In genomic region chr16:94362174-94362873, GRCm38 (mm10) we compare ENCODE assay signal across 9 mouse cellular contexts. TPM values are rescaled to one million over a fixed set of nuclear protein-coding genes. Genes with fewer than 3 reads are reported as not detected.
DNase-seq lines count a peak whose midpoint lies in the region; ATAC-seq lines count a peak whose summit lies in the region.
"Had no signal": no experiment of that assay in that cellular context is flagged by ENCODE, and none has a peak within 500 bp of the region (broad histone marks: within the 10 kb centered on the region; RNA-seq: fewer than 3 reads in every experiment).

No protein-coding gene starts in this region.

- H3K4me2 ChIP-seq in forebrain, embryonic 16.5 days (ENCODE audit: low read length), result no peak overlapping the region
- H3K4me2 ChIP-seq: limb, embryonic 15.5 days had no signal

- peaks cover 3% of the 10 kb centered on the region; the same call in 1 of the 2 replicates for H3K4me1 ChIP-seq in forebrain, embryonic 16.5 days (replicated peaks; ENCODE audit: control insufficient read depth, insufficient read depth, low read length)
- peaks cover 16% of the 10 kb centered on the region for H3K4me1 ChIP-seq in hindbrain, embryonic 10.5 days (replicated peaks)

- H3K4me3 ChIP-seq in forebrain, embryonic 16.5 days (replicated peaks; ENCODE audit: low read length), result no peak overlapping the region
- no peak overlapping the region for H3K4me3 ChIP-seq in hindbrain, embryonic 10.5 days
- H3K4me3 ChIP-seq: limb, embryonic 15.5 days had no signal

- no peak overlapping the region for H3K9ac ChIP-seq in forebrain, embryonic 16.5 days (replicated peaks; ENCODE audit: low read depth, low read length)
- H3K9ac ChIP-seq: limb, embryonic 15.5 days had no signal

- H3K36me3 ChIP-seq in forebrain, embryonic 16.5 days (ENCODE audit: control insufficient read depth, insufficient read depth), result peaks cover 5% of the 10 kb centered on the region
- peaks cover 15% of the 10 kb centered on the region; the same call in 1 of the 2 replicates for H3K36me3 ChIP-seq in hindbrain, embryonic 10.5 days

- peak; percentile 80; the same call in 1 of the 2 replicates for ATAC-seq in forebrain, embryonic 16.5 days

- no peaks in the 10 kb centered on the region for H3K9me3 ChIP-seq in forebrain, embryonic 16.5 days (ENCODE audit: control insufficient read depth, low read length)
- no peaks in the 10 kb centered on the region for H3K9me3 ChIP-seq in hindbrain, embryonic 10.5 days
- H3K9me3 ChIP-seq: limb, embryonic 15.5 days had no signal

- DNase-seq in kidney, postnatal 36 days, result peak; percentile 15 to 21
- no peak for DNase-seq in kidney, adult 18-20 months
- peak; percentile 87 for DNase-seq in adrenal gland, postnatal 25 days
- DNase-seq in hindbrain, embryonic 10.5 days (ENCODE audit: low spot score), result peak; percentile 48
- DNase-seq in left cerebral cortex, postnatal 4 days, result peak; percentile 60
- DNase-seq in right cerebral cortex, adult 18-20 months, result peak; percentile 92
- no peak for DNase-seq in thymus, postnatal 4 days

- H3K27ac ChIP-seq in forebrain, embryonic 16.5 days (ENCODE audit: low read length), result no peak overlapping the region
- no peak overlapping the region for H3K27ac ChIP-seq in hindbrain, embryonic 10.5 days
- H3K27ac ChIP-seq: limb, embryonic 15.5 days had no signal

- intact Hi-C loops in left cerebral cortex, postnatal 4 days (cut with DNase I), result no loop called here

- WGBS in forebrain, embryonic 16.5 days, result 52% methylated on average over 10 of the region's 10 CpGs
- WGBS in hindbrain, embryonic 10.5 days, result 53% methylated on average over 10 of the region's 10 CpGs

- H3K27me3 ChIP-seq in forebrain, embryonic 16.5 days (replicated peaks; ENCODE audit: control insufficient read depth, insufficient read depth, low read length), result no peaks in the 10 kb centered on the region
- H3K27me3 ChIP-seq in hindbrain, embryonic 10.5 days (ENCODE audit: insufficient read depth, poor library complexity, severe bottlenecking), result no peaks in the 10 kb centered on the region; the same call in 1 of the 2 replicates
- H3K27me3 ChIP-seq: limb, embryonic 15.5 days had no signal

RNA-seq across cellular contexts. Expression of gene Ttc3, which starts 8.1 kb away (rescaled TPM):
- 124 and 136 TPM in 2 replicates for total RNA-seq in adrenal gland, postnatal 25 days (2021)
- 831 and 875 TPM in 2 replicates for polyA plus RNA-seq in forebrain, embryonic 16.5 days (2015; fragmentation: Nextera tagmentation; extraction: Ambion mirVana)
- 318 and 335 TPM in 2 replicates for polyA plus RNA-seq in hindbrain, embryonic 10.5 days (2016; fragmentation: Nextera tagmentation; extraction: Ambion mirVana)
- total RNA-seq in left cerebral cortex, postnatal 4 days (2021), result 100 to 1,000 TPM; 862 to 884 TPM

RNA-seq across cellular contexts. Expression of gene Pigp, which starts 9.3 kb away (rescaled TPM):
- total RNA-seq in adrenal gland, postnatal 25 days (2021), result 88.4 and 110 TPM in 2 replicates
- 117 and 120 TPM in 2 replicates for polyA plus RNA-seq in forebrain, embryonic 16.5 days (2015; fragmentation: Nextera tagmentation; extraction: Ambion mirVana)
- 94.7 and 96.3 TPM in 2 replicates for polyA plus RNA-seq in hindbrain, embryonic 10.5 days (2016; fragmentation: Nextera tagmentation; extraction: Ambion mirVana)
- total RNA-seq in left cerebral cortex, postnatal 4 days (2021), result 10 to 100 TPM; 53.4 to 60.9 TPM

RNA-seq across cellular contexts. Expression of gene Ripply3, which starts 34.1 kb away (rescaled TPM):
- 5.5 and 6.3 TPM in 2 replicates for total RNA-seq in adrenal gland, postnatal 25 days (2021)
- polyA plus RNA-seq in forebrain, embryonic 16.5 days (2015; fragmentation: Nextera tagmentation; extraction: Ambion mirVana), result 0.99 and 1.1 TPM in 2 replicates
- 5.1 and 6.9 TPM in 2 replicates for polyA plus RNA-seq in hindbrain, embryonic 10.5 days (2016; fragmentation: Nextera tagmentation; extraction: Ambion mirVana)
- total RNA-seq in left cerebral cortex, postnatal 4 days (2021), result under 1 TPM; 0.32 to 0.60 TPM

RNA-seq across cellular contexts. Expression of gene Hlcs, which starts 49.0 kb away (rescaled TPM):
- 11.4 and 20.3 TPM in 2 replicates for total RNA-seq in adrenal gland, postnatal 25 days (2021)
- 6.6 and 8.0 TPM in 2 replicates for polyA plus RNA-seq in forebrain, embryonic 16.5 days (2015; fragmentation: Nextera tagmentation; extraction: Ambion mirVana)
- 10.3 and 13.3 TPM in 2 replicates for polyA plus RNA-seq in hindbrain, embryonic 10.5 days (2016; fragmentation: Nextera tagmentation; extraction: Ambion mirVana)
- total RNA-seq in left cerebral cortex, postnatal 4 days (2021), result 10 to 100 TPM; 11.7 to 11.8 TPM

Comparison
In these comparisons a context has a peak if more than half of its experiments do, and no peak if none do; other contexts are left out.
1. DNase-seq: peak in kidney, postnatal 36 days (2 of 2), adrenal gland, postnatal 25 days (single experiment), hindbrain, embryonic 10.5 days (single experiment), left cerebral cortex, postnatal 4 days (single experiment) and right cerebral cortex, adult 18-20 months (single experiment); none in kidney, adult 18-20 months (single experiment) and thymus, postnatal 4 days (single experiment).